25 mouse cellular contexts compared by ENCODE assay signal in genomic region chr19:30861441-30861840, GRCm38 (mm10).
"Had no signal": no experiment of that assay in that cellular context is flagged by ENCODE, and none has a peak within 500 bp of the region (broad histone marks: within the 10 kb centered on the region; RNA-seq: fewer than 3 reads in every experiment).

No protein-coding gene starts in this region.

- H3K27me3 ChIP-seq: heart, embryonic 12.5 days; hindbrain, embryonic 12.5 days; limb, embryonic 13.5 days; limb, embryonic 15.5 days; liver, embryonic 12.5 days had no signal

- ATAC-seq: hindbrain, postnatal 0 days; intestine, embryonic 16.5 days; liver, embryonic 12.5 days had no signal

- H3K4me2 ChIP-seq: heart, embryonic 12.5 days; hindbrain, embryonic 12.5 days; hindbrain, embryonic 14.5 days; limb, embryonic 13.5 days; limb, embryonic 15.5 days; liver, embryonic 12.5 days had no signal

- H3K27ac ChIP-seq: gastrocnemius, adult 2 months; heart, embryonic 10.5 days; hindbrain, embryonic 10.5 days; hindbrain, embryonic 12.5 days; hindbrain, embryonic 14.5 days; hindbrain, postnatal 0 days; limb, embryonic 13.5 days; limb, embryonic 15.5 days; liver, embryonic 12.5 days; liver, embryonic 14.5 days had no signal

- H3K4me3 ChIP-seq: gastrocnemius, adult 2 months; heart, embryonic 10.5 days; heart, embryonic 12.5 days; hindbrain, embryonic 10.5 days; hindbrain, embryonic 12.5 days; limb, embryonic 13.5 days; limb, embryonic 15.5 days; liver, embryonic 12.5 days had no signal

- H3K9me3 ChIP-seq: heart, embryonic 10.5 days; heart, embryonic 12.5 days; hindbrain, embryonic 10.5 days; hindbrain, embryonic 12.5 days; limb, embryonic 13.5 days; limb, embryonic 15.5 days; liver, embryonic 12.5 days had no signal

- H3K4me1 ChIP-seq: heart, embryonic 10.5 days; hindbrain, embryonic 10.5 days; hindbrain, embryonic 12.5 days; limb, embryonic 13.5 days; limb, embryonic 15.5 days; liver, embryonic 12.5 days had no signal

- DNase-seq: gastrocnemius, adult 2 months; gastrocnemius, postnatal 10 days; gastrocnemius, postnatal 25 days; heart, adult 18-20 months; heart, postnatal 10 days; heart, postnatal 4 days; kidney, adult 11 months; kidney, adult 8-10 months; kidney, postnatal 10 days; kidney, postnatal 25 days; kidney, postnatal 4 days; layer of hippocampus, adult 9-11 months; layer of hippocampus, postnatal 36 days; left cerebral cortex, postnatal 4 days had no signal

- H3K36me3 ChIP-seq: heart, embryonic 10.5 days; heart, embryonic 12.5 days; hindbrain, embryonic 10.5 days; hindbrain, embryonic 12.5 days; limb, embryonic 13.5 days; limb, embryonic 15.5 days; liver, embryonic 12.5 days had no signal

- H3K9ac ChIP-seq: heart, embryonic 12.5 days; hindbrain, embryonic 12.5 days; hindbrain, embryonic 14.5 days; limb, embryonic 13.5 days; limb, embryonic 15.5 days; liver, embryonic 12.5 days; liver, embryonic 14.5 days had no signal
